Mouse (Mus musculus): ENCODE data around the gene Stk24.
A peak's percentile ranks its signal among the peaks of the same experiment; 100 is the strongest.

Gene Stk24

DNA sequence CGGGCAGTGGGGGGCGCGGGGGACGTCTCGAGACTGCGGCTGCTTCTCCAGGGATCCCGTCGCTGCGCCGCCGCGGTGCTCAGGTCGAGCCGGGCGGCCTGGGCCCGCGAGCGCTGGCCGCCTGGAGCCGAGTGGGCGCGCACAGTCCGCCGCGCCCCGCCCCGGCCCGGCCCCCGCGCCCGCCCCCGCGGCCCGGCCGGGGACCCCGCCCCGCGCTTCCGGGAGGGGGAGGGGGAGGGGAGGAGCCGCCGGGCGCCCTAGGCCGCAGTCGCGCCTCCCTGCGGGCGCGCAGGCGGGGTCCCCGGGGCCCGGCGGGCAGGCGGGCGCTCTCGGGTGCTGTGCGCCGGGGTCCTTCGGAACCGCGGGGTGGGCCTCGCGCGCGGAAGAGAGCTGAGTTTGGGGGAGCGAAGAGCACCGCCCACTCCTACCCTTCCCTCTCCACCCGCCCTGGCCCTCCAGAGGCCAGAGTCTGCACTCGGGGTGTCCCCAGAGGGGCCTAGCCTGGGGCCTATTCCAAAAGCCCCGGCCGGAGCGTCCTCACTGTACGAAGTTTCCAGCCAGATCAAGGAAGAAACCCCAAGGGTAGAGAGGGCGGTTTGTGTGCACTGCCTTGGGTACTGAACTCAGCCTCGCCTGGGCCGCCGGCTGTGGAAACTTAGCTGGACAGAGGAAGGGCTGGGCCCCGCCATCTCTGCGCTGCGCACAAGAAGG, 540 bp downstream of the Stk24 start:
- peak; percentile 82 for DNase-seq (ENCODE audit: low spot score)

GRCm38 (mm10) chr14:121378243-121379115, 1.3 kb downstream of the Stk24 start:
- DNase-seq (ENCODE audit: low spot score), result peak; percentile 48

- DNase-seq (ENCODE audit: low spot score), result no peak
Measured at GRCm38 (mm10) chr14:121376566-121376965, 3.2 kb downstream of the Stk24 start.

DNA sequence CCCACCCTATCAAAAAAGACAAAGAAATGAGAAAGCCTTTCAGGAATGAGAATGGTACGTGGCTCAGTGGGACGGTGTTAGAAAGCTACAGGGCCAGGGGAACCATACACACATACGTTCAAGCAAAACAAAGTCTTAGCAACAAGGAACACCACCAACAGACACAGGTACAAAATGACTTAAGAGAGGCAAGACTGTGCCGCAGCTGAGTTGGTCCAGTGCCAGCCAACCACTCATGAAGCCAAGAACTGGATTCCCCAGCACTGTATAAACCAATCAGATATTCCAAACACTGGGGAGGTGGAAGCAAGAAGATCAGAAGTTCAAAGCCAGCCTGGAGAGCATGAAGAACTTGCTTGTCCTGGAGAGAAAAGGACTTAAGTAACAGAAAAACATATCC, 5.9 kb downstream of the Stk24 start:
- no peak for DNase-seq (ENCODE audit: low spot score)

DNA sequence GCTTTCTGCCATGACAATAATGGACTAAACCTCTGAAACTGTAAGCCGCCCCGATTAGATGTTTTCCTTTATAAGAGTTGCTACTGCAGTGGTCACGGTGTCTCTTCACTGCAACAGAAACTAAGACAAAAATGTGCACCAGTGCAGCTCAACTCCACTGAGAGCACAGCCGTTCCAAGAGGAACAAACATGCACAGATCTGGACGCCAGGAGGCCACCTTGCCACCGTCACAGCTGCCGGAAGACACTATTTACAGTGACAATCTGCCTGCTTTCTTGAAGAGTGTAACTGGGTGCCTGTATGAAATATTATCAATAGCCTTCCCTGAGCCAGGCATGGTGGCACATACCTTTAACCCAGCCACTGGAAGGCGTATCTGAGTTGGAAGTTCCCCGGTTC, 6.8 kb downstream of the Stk24 start:
- DNase-seq (ENCODE audit: low spot score), result no peak

GRCm38 (mm10) chr14:121371911-121372820, 7.6 kb downstream of the Stk24 start:
- no peak for DNase-seq (ENCODE audit: low spot score)

DNA sequence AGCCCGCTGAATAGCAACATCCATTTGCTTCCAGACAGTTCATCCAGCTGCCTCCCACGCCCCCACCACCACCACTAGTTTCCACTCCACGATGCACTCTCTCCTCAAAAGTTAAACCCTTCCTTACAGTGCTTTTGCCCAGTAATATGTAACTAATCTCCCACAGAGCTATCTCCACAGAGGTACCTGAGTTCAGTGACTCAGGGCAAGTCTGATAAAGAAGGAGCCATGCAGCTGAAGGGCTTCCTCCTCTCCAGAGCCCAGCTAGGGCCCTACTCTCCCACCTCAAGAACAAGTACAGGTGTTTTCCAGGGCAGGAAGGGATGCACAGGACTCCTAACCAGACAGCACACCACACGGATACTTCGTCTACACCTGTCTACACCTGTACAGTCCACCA, 10.4 kb downstream of the Stk24 start:
- no peak for DNase-seq (ENCODE audit: low spot score)

GRCm38 (mm10) chr14:121368108-121368705, 11.6 kb downstream of the Stk24 start:
- DNase-seq (ENCODE audit: low spot score), result no peak

GRCm38 (mm10) chr14:121365991-121366728, 13.7 kb downstream of the Stk24 start:
- no peak for DNase-seq (ENCODE audit: low spot score)

GRCm38 (mm10) chr14:121365390-121365789, 14.4 kb downstream of the Stk24 start:
- no peak for DNase-seq (ENCODE audit: low spot score)

DNA sequence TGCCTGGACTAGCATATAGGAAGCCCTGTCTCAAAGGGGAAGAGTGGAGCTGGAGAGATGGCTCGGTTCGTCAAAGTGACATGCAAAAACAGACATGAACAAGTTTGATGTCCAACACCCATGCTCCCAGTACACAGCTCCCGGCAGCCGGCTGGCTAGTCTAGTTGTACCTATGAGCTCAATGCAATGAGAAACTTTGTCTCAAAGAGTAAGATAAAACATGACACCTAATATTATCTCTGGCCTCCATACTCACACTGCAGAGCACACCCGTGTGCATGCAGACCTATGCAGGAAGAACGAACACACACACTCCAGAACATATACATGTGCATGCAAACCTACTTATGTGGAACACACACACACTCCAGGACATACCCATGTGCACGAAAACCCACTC, 15.5 kb downstream of the Stk24 start:
- no peak for DNase-seq (ENCODE audit: low spot score)

DNA sequence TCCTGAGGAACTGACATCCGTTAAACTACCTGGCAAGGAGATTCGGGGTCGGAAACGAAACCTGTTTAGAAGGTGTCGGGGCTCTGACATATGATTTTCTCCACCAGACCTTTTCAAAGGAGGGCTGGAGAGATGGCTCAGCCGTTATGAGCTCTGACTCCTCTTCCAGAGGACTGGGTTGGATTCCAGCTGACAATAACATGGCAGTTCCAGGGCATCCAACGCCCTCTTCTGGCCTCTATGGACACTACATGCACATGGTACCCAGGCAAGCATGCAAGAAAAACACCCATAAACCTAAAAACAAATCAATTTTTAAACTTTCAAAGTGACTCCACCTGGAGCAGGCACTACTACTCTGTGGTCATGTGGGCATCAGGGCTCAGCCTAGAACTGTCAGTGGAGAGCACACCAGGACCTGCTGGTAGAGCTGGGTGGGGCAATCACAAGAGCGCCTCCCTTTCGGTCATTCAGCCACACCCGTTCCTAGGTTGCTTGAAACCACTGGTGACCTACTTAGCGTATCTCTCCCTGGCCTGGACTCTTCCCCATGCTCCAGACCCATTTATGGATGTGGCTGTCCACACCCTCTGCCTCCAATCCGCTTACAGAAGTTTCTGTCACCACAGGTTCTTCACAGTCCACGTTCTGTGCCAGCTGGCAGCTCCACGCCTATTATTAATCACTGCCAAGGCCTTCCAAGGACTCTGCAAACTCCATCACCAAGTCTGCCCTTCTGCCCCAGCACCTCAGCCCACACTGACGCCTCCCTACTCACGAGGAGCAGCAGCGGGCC, 18.3 kb downstream of the Stk24 start:
- DNase-seq (ENCODE audit: low spot score), result peak; percentile 68

GRCm38 (mm10) chr14:121359850-121360249, 20.0 kb downstream of the Stk24 start:
- DNase-seq (ENCODE audit: low spot score), result no peak

DNA sequence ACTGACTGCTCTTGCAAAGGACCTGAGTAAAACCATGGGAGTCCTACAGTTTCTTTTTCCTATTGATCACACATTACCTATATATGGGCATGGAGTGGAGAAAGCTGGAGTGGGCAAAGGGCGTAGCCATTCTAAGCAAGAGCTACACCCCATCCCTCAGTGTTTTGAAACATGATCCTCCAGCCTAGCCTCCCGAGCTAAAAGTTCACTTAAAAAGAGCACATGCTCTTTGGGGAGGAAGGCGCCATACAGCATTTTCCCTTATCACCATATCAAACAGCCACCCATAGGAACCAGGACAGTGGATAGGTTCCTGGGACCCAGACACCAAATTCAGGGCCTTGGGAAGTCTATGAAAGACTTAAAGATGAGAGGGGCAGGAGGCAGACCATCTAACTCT, 20.8 kb downstream of the Stk24 start:
- no peak for DNase-seq (ENCODE audit: low spot score)

DNA sequence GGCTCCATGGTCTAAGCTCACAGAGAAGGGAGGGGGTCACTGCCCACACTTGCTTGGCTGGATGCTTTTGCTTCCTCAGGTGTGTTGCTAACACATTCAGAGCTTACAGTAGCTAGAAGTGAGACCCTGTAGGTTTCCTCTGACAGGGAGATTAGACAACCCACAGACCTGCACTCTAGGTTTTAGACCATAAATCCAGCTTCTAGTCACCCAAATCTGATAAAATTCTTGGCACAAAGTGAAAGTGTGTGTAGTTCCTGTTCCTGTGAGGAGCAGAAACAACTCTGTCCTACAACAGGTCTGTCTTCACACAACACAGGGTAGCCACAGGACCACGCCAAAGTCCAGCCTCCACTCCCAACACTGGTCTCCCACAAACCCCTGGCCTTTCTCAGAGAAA, 21.5 kb downstream of the Stk24 start:
- DNase-seq (ENCODE audit: low spot score), result no peak

DNA sequence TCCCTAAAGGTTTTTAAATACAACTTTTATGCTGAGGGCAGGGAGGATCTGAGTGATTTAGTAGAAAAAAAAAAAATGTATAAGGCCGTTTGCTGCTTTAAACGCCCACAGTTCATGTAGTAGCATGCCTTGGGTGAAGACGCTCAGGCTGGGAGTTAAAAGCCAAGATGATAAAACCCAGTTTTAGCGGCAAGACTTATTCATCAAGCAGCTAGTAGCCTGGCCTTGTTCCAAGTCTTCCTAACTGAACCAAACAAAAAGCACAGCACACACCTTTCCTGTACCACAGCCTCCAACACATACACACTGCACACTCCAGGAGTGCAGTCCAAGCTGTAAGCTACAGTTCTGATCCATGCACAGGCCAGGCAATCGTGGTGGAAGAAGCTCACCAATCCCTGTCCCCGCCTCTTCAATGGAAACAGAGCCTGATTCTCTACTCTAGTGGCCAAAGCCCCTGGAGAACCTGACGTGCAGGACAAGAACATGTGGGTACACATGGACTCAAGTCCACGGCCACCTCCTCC, 23.4 kb downstream of the Stk24 start:
- peak; percentile 10 for DNase-seq (ENCODE audit: low spot score)

GRCm38 (mm10) chr14:121355732-121356131, 24.1 kb downstream of the Stk24 start:
- DNase-seq (ENCODE audit: low spot score), result no peak

GRCm38 (mm10) chr14:121353648-121354377, 26.0 kb downstream of the Stk24 start:
- DNase-seq (ENCODE audit: low spot score), result no peak

DNA sequence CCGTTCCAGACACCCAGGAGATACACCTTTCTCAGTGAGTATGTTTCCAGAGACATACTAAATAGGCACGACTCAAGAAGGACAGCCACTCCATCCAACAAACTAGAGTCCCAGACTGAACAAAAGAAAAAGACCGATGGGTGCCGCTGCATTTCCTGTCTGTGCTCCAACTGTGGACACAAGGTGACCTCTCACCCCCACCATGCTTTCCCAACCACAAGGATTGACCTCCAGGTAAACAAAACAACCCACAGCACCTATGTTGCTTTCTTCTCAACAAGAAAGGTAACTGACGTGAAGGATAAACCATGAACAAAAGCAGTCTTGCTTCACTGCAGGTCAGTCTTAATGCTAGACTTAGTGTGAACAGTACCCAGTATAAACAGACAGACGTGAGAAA, 27.1 kb downstream of the Stk24 start:
- no peak for DNase-seq (ENCODE audit: low spot score)
